Mouse (Mus musculus) heart, adult 18-20 months (tissue): ENCODE results near the gene Myzap. TPM values are rescaled to one million over a fixed set of nuclear protein-coding genes. Genes with fewer than 3 reads are reported as not detected.

Experiments used
- DNase-seq, 2 experiments: peaks; one replicate each; pipeline ENCODE4 v3.0.0; 2021 to 2022; ENCODE audit warnings: mixed read lengths in 1 of 2
- total RNA-seq, 2 experiments: library from RNA; stranded (reverse); gene quantifications; 2 replicates each; pipeline ENCODE4 v1.2.3; 2021

Myzap gene
- total RNA-seq, 2 experiments from 2014 or later, result 408 to 450 TPM

GRCm38 (mm10) chr9:71544831-71545230, 47.3 kb downstream of the Myzap start:
- DNase-seq, result no peak

GRCm38 (mm10) chr9:71543443-71544222, 48.5 kb downstream of the Myzap start:
- peak; percentile 75 to 92 for DNase-seq

GRCm38 (mm10) chr9:71542292-71542691, 49.9 kb downstream of the Myzap start:
- DNase-seq, result no peak

GRCm38 (mm10) chr9:71540739-71541138, 51.4 kb downstream of the Myzap start:
- no peak for DNase-seq

- no peak for DNase-seq
Observed at GRCm38 (mm10) chr9:71535730-71536129, 56.4 kb downstream of the Myzap start.

- no peak for DNase-seq
Observed at GRCm38 (mm10) chr9:71535036-71535435, 57.1 kb downstream of the Myzap start.

GRCm38 (mm10) chr9:71529960-71530359, 62.2 kb downstream of the Myzap start:
- DNase-seq, result no peak

DNA sequence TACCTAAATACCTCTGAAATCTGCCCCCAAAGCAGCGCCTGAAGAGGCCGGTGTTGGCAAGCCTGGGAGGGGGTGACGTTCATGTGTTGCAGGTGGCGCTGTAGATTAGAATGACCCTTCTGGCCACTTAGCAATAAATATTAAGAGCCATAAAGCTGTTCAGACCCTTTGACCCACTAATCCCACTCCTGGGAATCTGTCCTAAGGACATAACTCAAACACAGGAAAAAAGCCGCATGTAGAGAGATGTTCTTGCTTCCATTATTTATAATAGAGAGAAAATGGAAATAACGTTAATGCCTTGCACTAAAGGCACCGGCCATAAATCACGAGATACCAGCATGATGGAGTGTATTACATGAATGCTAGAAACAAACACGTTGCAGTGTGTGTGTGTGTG, 64.7 kb downstream of the Myzap start:
- DNase-seq, result no peak

DNA sequence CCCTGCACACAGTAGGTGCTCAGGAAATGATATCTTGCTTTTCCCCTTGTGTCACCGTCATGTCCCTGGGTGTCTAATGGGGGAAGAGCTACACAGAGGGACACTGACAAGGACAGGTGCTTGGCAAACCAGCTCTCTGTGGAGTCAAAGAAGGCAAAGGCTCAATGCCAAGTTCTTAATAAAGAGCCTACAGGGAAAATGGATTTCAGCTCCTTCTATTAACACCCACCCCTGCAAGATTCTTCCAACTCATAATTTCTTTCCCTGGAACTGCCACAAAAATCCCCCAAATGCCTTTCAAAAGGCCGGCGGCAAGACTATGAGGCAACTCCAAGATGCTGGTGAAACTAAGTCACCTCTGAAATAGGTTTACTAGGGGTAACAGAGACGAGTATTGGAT, 68.3 kb downstream of the Myzap start:
- peak; percentile 36 to 45 for DNase-seq

- DNase-seq, result peak in 1 of 2 experiments; percentile 16
Observed at GRCm38 (mm10) chr9:71519836-71520235, 72.3 kb downstream of the Myzap start.

- no peak for DNase-seq
Observed at GRCm38 (mm10) chr9:71517487-71517886, 74.7 kb downstream of the Myzap start.

- DNase-seq, result no peak
Observed at GRCm38 (mm10) chr9:71515862-71516261, 76.3 kb downstream of the Myzap start.

DNA sequence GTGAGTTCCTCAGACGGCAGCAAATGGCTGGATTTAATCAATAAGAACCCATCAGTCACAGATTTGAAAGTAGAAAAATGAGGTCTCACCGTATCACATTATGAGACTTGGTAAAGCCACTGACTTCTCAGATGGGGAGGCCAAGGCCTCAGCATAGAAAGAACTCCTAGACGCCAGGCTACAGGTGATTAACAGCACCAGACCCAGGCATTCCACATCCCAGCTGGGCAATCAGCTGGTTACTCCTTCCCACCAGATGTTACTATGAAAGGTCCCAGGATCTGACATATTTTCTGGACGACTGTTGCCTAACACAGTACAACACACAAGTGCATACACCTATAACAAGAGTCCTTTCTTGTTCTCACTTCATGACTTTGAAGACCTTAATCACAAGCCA, 78.6 kb downstream of the Myzap start:
- no peak for DNase-seq

- no peak for DNase-seq
Observed at GRCm38 (mm10) chr9:71512899-71513298, 79.3 kb downstream of the Myzap start.

- DNase-seq, result peak in 1 of 2 experiments; percentile 18
Observed at GRCm38 (mm10) chr9:71498391-71499182, 93.6 kb downstream of the Myzap start.

GRCm38 (mm10) chr9:71496637-71497036, 95.5 kb downstream of the Myzap start:
- no peak for DNase-seq

DNA sequence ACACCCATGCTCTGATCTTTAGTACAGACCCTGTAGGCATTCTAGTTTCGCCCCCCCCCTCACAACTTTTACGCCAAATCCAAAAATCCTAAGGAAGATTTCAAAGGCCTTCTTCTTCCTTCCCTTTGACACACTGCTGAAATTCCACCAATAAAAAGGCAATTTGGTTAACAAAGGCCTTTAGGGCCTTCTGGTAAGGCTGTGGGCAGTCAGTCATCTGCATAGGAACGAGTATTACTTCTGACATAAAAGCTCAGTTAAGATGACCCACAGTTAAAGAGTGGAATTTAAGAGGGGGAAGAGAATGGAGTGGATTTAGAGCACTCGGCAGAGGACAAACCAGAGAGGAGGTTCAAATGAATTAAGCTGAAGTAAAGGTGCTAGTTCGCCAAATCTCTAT, 98.4 kb downstream of the Myzap start:
- no peak for DNase-seq

- no peak for DNase-seq
Observed at GRCm38 (mm10) chr9:71492296-71493025, 99.7 kb downstream of the Myzap start.

DNA sequence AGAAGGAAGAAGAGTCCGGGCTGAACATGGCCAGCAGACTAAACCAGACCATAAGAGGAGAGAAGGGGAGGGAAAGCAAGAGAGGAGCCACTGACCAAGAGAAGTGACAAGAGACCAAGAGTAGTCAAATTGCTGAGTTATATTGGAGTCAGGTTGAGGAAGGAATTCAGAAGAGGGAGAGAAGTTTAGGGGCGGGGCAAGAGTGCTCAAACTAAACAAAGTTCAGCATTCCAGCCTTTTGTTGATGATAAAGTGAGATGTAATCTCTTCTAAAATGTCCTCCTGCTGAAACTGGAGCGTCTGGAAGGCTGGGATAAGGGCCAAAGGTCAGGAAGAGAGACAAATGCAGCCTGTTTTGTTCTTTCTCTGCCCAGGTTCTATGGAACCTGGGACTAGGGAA, 102.1 kb downstream of the Myzap start:
- DNase-seq, result no peak

GRCm38 (mm10) chr9:71486127-71486526, 106.0 kb downstream of the Myzap start:
- DNase-seq, result no peak

DNA sequence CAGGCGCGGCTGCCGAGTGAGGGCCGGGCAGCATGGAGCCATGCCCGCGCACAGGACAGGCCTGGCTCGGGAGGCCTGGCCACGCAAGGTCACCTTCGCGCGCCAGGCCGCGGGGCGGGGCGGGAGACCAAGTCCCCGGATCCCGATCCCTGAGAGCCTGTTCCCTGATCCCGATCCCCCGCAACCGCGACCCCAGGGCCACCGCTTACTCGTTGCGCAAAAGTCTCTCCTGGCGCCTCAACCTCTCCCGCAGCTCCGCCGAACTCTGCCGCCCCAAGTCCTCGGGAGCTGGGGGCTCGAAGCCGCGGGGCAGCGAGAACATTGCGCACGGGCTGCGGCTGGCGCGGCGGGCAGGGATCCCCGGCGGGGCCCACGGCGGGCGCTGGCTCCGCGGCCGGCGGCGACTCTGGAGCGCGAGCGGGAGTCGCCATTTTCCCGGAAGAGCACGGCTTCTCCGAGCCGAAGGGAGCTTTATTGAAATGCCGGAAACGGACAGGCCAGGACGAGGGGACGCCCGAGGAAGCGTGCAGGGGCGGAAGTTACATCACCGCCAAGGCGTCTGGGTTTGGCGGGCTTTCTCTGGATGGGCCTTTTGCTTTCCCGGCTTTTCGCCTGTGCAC, 106.6 kb downstream of the Myzap start, which contains the start of gene Polr2m:
Polr2m (minus strand) TSS at position 461 of the 620 bp plus-strand sequence.
- peak; percentile 97 to 98 for DNase-seq

DNA sequence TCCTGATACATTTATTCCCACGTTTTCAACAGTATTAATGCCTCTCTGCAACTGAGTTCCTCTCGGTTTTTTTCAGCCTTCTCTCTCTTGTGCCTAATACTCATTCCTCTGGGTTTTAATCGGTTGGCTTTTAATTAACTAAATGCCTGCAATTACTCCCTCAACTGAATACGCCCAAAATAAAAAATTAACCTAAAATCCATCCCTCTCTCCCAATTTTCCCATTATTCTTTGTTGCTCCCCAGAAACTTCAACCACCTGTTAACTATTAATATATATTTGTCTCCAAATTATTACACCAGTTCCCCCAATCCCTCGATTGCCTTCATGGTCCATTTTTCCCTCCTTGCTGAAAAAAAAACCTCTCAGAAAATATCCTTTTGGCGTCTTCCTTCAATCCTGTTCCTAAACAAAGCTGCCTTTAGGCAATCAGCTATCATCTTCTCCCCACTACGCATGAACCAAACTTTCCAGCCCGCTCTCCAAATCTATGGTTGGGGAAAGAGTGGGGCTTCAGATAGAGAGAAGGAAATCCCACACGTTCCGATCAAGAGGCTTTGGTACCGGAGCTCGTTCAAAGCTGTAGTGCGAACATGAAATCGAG, 107.2 kb downstream of the Myzap start:
- no peak for DNase-seq
